Mouse (Mus musculus) bone marrow macrophage, adult 2 months (primary cell): ENCODE results near the gene Rap1gap2. TPM values are rescaled to one million over a fixed set of nuclear protein-coding genes. Genes with fewer than 3 reads are reported as not detected.
"Not testable (repeated sequence)": the region's sequence is repeated elsewhere in the genome, so short reads cannot be mapped to it uniquely, and the experiment has no call there.

Experiments
- H3K27ac ChIP-seq: 2 replicates; pipeline ENCODE4 v1.5.1; 2012; ENCODE audit warnings: low read depth, low read length; ENCODE audit not compliant: insufficient read depth
- H3K4me1 ChIP-seq: 2 replicates; pipeline ENCODE4 v1.6.1; 2012; ENCODE audit warnings: low read length; ENCODE audit not compliant: control insufficient read depth, insufficient read depth
- H3K4me3 ChIP-seq: 2 replicates; pipeline ENCODE4 v1.5.1; 2012; ENCODE audit warnings: mild to moderate bottlenecking, low read length, moderate library complexity; ENCODE audit not compliant: insufficient read depth
- CTCF ChIP-seq: IDR thresholded peaks from 2 replicates; pipeline ENCODE4 v1.5.1; 2012; ENCODE audit warnings: low read depth, mild to moderate bottlenecking, low read length, moderate library complexity
- POLR2A ChIP-seq: IDR thresholded peaks from 2 replicates; pipeline ENCODE4 v1.6.1; 2012; ENCODE audit warnings: mild to moderate bottlenecking, low read depth, low read length, borderline replicate concordance
- polyA plus RNA-seq: library from polyadenylated mRNA; stranded (reverse); fragments of >200 nt; gene quantifications from 2 replicates; pipeline ENCODE4 v1.2.4, GENCODE M21; 2012; ENCODE audit not compliant: missing spikeins, insufficient read depth, insufficient read length

Gene Rap1gap2
- polyA plus RNA-seq, 1 experiment = 0.63 TPM

- no peak overlapping the region for H3K4me3 ChIP-seq
- no peak for TF ChIP-seq POLR2A
- no peak for TF ChIP-seq CTCF
- H3K27ac ChIP-seq = no peak overlapping the region
- no peaks in the 10 kb centered on the region for H3K4me1 ChIP-seq
Measured at GRCm38 (mm10) chr11:74592246-74592645, 18.5 kb downstream of the Rap1gap2 start.

GRCm38 (mm10) chr11:74590691-74591090 lies 20.0 kb downstream of the Rap1gap2 start:
- H3K4me3 ChIP-seq = no peak overlapping the region
- no peaks in the 10 kb centered on the region for H3K4me1 ChIP-seq
- TF ChIP-seq CTCF = no peak
- no peak overlapping the region for H3K27ac ChIP-seq

- no peaks in the 10 kb centered on the region for H3K4me1 ChIP-seq
- TF ChIP-seq POLR2A = no peak
- TF ChIP-seq CTCF = no peak
- no peak overlapping the region for H3K4me3 ChIP-seq
- H3K27ac ChIP-seq = no peak overlapping the region
Measured at GRCm38 (mm10) chr11:74590239-74590596, 20.5 kb downstream of the Rap1gap2 start.

- no peaks in the 10 kb centered on the region for H3K4me1 ChIP-seq
- no peak overlapping the region for H3K27ac ChIP-seq
- no peak for TF ChIP-seq CTCF
- no peak for TF ChIP-seq POLR2A
- no peak overlapping the region for H3K4me3 ChIP-seq
Measured at GRCm38 (mm10) chr11:74589401-74590238, 21.1 kb downstream of the Rap1gap2 start.

- Histone ChIP-seq H3K4me1 (no peaks in the 10 kb centered on the region), H3K27ac (no peak overlapping the region), H3K4me3 (no peak overlapping the region)
- TF ChIP-seq CTCF = no peak
Measured at GRCm38 (mm10) chr11:74586401-74586800, 24.3 kb downstream of the Rap1gap2 start.

GRCm38 (mm10) chr11:74584946-74585723 lies 25.6 kb downstream of the Rap1gap2 start:
- TF ChIP-seq CTCF = no peak
- no peak for TF ChIP-seq POLR2A
- Histone ChIP-seq H3K4me3 (no peak overlapping the region), H3K4me1 (no peaks in the 10 kb centered on the region), H3K27ac (no peak overlapping the region)

GRCm38 (mm10) chr11:74583824-74584349 lies 26.8 kb downstream of the Rap1gap2 start:
- Histone ChIP-seq H3K4me1 (no peaks in the 10 kb centered on the region), H3K27ac (no peak overlapping the region), H3K4me3 (no peak overlapping the region)
- TF ChIP-seq POLR2A (no peak), CTCF (no peak)

GRCm38 (mm10) chr11:74582464-74582863 lies 28.3 kb downstream of the Rap1gap2 start:
- Histone ChIP-seq H3K4me1 (no peaks in the 10 kb centered on the region), H3K27ac (no peak overlapping the region), H3K4me3 (no peak overlapping the region)
- TF ChIP-seq CTCF (no peak), POLR2A (no peak)

- H3K27ac ChIP-seq, H3K4me1 ChIP-seq, H3K4me3 ChIP-seq: not testable (repeated sequence)
Measured at GRCm38 (mm10) chr11:74581333-74581732, 29.4 kb downstream of the Rap1gap2 start.

GRCm38 (mm10) chr11:74577068-74577467 lies 33.6 kb downstream of the Rap1gap2 start:
- no peak for TF ChIP-seq CTCF
- no peak overlapping the region for H3K4me3 ChIP-seq
- no peak overlapping the region for H3K27ac ChIP-seq
- H3K4me1 ChIP-seq = peaks cover 21% of the 10 kb centered on the region
